Mouse (Mus musculus): Measurements from ENCODE around the gene Fbxo46.
A peak's percentile ranks its signal among the peaks of the same experiment; 100 is the strongest.

The Fbxo46 gene

DNA sequence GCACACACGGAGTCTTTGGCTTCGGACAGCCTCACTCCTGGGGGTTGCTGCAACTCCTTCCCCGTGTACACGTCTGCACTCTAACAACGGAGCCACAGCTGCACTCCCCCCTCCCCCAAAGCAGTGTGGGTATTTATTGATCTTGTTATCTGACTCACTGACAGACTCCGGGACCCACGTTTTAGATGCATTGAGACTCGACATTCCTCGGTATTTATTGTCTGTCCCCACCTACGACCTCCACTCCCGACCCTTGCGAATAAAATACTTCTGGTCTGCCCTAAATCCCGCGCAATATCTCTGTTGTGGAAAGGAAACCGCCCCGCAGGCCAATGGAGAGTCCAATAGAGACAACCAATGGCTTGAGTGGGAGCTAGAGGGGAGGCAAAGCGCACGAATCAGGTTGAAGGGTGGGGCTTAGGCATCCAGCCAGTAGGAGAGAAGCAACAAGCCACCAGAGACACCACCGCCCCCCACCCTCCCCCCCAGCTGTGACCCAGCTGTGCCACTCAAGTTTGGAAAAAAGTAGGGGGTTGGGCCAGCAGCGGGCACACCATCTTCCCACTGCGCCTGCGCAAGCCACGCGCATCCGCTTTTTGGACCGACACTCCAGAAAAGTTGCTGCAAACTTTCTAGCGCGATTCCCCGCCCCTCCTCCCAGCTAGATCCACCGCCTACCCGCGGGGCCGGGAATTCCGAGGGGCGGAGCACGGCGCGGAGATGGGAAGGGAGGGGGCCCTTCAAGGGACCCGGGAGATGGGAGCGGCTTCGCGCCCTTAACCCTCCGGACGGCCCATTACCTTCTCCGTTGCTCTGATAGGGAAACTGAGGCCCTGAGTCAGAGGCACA is 25.9 kb upstream of the Fbxo46 start:
- peak; percentile 92 for DNase-seq

DNA sequence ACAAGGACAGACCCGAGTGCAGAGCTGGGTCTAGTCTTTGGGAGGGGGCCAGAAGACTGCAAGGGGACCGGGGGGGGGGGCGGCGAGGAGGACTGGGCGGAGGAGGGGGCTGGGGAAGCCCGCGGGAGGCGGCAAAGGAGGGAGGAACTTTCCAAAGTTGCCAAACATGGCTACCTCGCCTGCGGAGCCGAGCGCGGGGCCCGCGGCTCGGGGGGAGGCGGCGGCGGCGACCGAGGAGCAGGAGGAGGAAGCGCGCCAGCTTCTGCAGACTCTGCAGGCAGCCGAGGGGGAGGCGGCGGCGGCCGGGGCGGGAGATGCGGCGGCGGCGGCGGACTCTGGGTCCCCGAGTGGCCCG is 25.2 kb upstream of the Fbxo46 start, which contains the start of gene Six5:
Gene Six5 (plus strand): TSS at position 124 of the 355 bp plus-strand sequence.
- DNase-seq = peak; percentile 47

DNA sequence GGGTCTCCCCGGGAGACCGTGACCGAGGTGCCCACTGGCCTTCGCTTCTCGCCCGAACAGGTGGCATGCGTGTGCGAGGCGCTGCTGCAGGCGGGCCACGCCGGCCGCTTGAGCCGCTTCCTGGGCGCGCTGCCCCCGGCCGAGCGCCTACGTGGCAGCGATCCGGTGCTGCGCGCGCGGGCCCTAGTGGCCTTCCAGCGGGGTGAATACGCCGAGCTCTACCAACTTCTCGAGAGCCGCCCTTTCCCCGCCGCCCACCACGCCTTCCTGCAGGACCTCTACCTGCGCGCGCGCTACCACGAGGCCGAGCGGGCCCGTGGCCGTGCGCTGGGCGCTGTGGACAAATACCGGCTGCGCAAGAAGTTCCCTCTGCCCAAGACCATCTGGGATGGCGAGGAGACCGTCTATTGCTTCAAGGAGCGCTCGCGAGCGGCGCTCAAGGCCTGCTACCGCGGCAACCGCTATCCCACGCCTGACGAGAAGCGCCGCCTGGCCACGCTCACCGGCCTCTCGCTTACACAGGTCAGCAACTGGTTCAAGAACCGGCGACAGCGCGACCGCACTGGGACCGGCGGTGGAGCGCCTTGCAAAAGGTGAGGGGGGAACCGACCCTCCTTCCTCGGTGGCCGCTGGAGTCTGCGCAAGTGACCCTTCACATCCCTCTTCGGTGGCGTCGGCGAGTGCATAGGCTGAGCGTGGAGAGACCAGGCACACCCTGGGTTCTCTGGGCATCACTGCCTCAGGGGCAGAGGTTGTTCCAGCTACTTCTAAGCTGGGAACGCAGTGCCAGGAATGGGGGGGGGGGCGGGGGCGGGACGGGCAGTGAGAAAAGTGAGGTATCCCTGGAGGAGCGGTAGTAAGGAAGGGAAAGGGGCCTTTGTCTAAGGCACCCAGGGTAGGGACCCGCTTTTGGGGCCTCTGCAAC is 24.6 kb upstream of the Fbxo46 start:
- peak; percentile 44 for DNase-seq

DNA sequence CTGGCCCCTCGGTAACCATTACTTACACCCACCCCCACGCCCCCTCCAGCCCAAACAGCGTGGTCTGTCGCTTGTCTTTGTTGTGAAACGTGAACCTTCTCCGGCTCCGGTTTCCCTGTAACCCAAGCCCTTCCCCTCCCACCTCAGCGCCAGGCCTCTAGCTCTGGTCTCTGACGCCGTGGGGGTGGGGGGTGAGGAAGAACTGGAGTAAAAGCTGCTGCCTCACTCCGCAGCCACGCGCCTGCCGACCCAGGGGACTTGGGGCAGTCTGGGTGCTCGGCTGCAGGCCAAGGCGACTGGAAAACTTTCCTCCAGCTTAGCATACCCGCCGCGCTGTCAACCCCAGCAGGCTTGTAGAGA is 23.9 kb upstream of the Fbxo46 start:
- peak; percentile 73 for DNase-seq

DNA sequence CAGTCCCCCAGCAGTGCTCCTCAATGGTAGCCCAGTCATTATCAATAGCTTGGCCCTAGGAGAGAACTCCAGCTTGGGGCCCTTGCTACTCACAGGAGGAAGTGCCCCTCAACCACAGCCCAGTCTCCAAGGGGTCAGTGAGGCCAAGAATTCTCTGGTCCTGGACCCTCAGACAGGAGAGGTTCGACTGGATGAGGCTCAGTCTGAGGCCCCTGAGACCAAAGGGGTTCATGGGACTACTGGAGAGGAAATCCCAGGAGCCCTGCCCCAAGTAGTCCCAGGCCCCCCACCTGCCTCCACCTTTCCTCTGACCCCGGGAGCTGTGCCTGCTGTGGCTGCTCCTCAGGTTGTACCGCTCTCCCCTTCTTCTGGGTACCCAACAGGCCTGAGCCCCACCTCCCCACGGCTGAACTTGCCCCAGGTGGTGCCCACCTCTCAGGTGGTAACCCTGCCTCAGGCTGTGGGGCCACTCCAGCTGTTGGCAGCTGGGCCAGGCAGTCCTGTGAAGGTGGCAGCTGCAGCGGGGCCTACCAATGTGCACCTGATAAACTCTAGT is 23.2 kb upstream of the Fbxo46 start:
- no peak for DNase-seq

DNA sequence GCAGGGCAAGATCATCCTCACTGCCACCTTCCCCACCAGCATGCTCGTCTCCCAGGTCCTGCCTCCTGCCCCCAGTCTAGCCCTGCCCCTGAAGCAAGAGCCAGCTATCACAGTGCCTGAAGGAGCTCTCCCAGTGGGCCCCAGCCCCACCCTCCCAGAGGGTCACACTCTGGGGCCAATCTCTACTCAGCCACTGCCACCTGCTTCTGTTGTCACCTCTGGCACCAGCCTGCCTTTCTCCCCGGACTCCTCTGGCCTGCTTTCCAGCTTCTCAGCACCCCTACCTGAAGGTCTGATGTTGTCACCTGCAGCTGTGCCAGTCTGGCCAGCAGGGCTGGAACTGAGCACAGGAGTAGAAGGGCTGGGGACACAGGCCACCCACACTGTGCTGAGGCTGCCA is 22.4 kb upstream of the Fbxo46 start:
- no peak for DNase-seq

DNA sequence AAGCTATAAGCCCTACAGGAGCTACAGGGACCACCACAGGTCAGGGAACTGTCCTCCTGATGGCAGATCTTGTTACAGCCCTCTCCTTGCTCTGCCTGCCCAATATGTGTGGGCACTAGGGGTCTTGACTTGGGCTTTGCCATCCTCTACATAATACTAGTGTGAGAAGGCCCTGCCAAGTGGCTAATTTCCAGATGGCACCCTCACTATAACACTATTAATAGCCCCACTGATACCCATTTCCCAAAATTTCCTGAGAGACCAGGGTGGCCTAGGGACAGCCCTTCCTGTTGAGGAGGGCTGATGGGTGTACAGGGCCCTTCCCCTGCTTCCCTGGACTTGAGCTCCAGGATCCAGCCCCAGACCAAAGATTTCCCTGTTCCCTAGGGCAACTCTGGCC is 21.8 kb upstream of the Fbxo46 start:
- no peak for DNase-seq

DNA sequence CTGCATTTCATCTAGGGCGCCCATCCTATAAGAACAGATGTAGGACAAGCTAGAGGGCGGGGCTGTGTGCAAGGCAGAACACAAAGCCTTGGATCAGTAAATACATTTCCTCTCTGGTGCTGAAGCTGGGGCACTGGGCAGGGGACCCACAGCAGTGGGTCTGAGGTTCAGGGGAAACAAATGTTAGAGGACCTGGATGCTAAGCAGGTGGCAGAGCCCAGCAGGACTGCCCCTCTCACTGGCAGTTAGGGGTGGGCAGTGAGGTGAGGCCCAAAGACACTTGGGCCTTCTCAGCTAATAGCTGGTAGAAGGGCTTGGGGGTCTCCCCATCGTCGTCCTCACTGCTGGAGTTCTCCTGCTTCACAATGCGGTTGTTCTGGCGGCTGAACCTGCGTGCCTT is 20.8 kb upstream of the Fbxo46 start:
- no peak for DNase-seq

DNA sequence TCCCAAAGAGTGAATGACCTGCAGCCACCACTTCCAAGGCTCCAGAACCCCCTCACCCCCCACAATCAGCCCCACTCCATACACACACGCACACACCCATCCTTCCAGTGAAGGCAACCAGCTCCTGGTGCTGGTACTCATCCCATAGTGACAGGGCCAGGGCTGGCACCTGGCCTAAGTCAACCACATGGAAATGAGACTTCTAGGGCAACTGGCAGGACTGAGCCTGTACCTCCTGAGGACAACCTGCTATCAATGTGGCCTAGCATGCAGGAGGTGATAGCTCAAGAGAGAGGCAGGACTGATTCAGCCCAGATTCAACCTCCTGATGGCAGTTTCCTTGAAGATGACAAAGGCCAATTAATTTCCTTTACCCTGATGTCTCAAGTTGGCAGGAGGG is 19.4 kb upstream of the Fbxo46 start:
- no peak for DNase-seq

DNA sequence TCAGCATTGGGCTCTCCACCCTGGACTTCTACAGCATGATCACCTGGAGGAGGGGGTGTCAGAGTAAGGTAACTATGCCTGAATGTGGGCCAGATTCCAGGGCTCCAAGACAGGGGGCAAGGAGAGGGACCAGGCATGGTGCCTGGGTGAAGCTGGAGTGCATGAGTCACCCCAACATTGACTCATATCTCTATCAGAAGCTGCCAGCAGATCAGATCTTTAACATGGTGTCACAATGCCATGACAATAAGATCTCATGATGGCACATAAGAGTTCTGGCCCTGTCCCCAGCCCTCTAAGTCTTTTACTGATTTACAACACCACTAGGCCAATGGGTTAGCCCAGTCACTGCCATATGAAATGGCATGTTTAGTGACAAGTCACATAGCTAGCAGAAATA is 15.9 kb upstream of the Fbxo46 start:
- no peak for DNase-seq

DNA sequence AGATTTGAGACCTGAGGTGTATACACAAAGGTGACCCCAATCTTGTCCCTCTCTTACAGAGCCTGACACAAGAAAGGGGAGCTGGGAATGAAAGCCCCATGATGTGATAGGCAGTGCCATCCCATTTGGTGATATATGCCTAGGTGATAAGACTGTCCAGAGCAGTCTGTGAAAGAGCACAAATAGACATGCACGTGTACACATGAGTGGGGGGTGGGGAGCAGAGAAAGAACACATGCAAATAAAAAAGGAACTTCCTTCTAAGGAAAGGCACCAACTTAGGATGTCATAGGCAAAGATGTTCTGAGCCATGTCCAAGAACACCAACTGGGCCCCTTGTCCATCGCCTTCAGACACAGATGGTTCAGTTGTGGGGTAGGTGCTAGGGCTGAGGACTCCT is 15.2 kb upstream of the Fbxo46 start:
- no peak for DNase-seq

DNA sequence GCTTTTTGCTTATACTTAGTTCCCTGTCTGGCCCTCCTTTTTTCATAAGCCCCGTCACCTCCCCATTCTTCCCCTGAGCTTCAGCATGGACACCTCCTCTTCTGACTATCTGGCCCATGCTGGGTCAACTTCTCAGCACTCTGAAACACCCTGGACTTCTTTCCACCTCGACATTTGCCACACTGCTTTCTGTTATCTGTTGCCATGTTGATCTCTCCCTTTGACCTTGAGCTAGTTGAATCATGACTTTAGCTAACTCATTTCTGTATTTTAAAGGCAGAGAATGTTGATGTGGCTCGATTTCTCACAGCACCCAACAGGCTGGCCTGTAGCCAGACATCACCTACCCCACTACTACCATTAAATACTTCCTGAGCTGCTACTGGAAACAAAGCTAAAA is 12.2 kb upstream of the Fbxo46 start:
- no peak for DNase-seq

DNA sequence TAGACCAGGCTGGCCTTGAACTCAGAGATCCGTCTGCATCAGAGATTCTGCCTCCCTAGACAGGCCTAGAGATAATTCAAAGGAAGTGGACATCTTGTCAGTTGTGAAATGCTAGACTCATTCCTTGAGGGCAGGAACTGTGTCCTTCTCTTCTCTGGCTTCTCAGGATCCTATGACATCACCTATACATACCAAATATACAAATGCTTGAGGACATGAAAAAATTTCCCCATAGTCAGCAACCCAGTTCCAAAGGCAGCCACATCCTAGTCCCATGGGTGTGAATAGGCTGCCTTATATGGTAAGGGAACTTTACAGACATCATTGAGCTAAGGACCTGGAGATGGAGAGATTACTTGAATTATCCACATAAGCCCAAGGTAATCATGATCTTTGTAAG is 10.1 kb upstream of the Fbxo46 start:
- DNase-seq = no peak

DNA sequence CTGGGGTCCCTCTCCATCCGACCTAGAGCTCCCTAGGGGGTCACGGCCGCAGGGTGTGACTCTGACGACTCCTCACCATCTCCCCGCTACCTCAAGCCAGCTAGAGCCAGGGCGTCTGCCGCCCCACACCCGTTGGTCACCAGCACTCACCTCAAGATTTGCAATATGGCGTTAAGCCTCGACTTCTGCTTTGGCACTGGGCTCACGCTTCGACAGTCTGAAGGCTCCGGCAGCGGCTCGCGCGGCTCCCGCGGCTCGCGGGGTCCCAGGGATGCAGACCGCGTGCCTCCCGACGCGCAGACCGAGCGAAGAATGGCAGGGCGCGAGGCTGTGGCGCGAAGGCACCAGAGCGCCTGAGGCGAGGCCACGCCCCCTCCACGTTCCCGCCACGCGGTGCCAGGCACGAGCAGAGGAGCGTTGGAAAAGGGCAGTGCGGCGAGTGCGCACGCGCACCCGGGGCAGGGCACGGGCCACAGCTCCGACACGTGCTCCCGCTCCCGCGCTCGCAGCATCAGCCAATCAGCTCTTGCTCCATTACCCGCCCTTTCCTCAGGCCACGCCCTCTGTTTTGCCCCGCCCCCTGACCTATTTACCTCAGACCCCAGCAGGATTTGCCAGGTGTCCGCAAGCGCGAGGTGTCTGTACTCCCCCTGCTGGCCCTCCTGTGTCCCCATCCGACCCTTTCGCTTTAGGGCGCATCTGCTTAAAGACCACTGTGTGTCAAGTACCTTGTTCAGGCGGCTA is 1.5 kb upstream of the Fbxo46 start, which contains the start of gene Gm4969:
Gene Gm4969 (minus strand): TSS at position 341 of the 744 bp plus-strand sequence.
- DNase-seq = peak; percentile 70

DNA sequence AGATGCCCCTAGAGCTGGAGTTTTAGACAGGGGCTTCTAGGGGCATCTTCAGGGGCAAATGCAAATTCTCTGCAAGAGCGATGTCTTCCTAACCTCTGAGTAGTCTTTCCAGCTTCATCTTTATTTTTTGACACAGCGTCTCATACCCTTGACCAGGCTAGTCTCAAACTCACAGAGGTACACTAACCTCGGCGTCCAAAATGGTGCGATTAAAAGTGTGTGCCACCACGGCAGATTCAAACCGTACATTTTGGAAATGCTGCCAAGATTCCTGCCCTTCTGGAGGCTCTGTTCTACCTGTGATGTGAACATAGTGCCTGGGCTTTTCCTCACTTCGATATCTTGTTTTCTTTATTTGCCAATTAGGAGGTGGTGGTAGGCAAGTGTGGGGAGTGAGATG is 576 bp upstream of the Fbxo46 start:
- no peak for DNase-seq

DNA sequence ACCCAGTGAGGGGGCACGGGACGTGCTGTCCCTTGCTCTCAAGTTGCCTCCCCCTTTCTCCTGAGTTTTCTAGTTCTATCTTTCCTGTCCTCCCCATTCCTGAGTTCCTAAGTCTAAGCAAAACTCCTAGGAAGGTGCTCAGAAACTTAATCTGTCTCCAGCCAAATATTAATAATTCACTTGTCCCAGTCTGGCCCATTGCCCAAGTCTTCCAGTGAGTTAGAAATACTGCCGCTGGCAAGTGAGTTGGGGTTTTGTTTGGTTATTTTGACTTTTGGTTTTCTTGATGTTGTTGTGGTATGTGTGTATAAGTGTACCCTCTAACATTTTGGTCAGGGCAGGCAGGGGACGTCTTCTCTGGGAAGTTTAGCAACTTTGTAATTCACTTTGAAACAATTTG is 2.0 kb downstream of the Fbxo46 start:
- no peak for DNase-seq

DNA sequence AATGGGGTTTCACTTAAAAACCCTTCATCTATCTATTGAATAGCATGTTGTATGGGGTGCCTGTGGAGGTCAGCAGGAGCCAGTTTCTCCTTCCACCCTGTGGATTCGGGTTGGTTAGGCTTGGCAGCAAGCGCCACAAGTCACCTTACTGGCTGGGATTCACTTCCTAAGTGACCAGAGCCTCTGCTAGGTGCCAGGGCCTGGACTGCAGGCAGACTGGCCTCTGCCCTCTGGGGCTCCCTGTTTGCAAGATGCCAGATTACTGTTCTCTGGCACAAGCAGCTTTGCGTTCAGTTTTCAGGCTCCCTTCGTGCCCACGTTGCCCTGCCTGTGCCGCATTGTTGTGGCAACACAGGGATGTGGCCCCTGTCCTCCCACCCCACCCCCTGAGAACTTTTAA is 5.1 kb downstream of the Fbxo46 start:
- DNase-seq = no peak

DNA sequence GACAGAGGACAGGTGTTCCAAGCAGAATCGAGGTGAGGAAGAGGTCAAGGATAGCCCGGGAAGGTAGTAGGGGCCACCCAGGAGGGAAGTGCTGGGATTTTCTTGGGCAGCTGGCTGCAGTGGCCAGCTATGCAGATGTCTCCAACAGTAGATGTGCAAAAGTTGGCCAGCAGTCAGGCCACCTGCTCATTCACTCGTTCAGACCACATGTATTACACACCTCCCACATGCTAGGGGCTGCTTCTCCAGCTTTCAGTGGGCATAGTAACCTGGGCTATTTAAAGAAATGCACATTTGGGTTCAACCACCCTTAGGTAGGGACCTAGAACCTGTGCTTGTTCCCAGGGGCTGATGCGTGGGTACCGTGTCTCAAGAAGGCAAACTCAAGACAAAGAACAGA is 8.1 kb downstream of the Fbxo46 start:
- DNase-seq = no peak

DNA sequence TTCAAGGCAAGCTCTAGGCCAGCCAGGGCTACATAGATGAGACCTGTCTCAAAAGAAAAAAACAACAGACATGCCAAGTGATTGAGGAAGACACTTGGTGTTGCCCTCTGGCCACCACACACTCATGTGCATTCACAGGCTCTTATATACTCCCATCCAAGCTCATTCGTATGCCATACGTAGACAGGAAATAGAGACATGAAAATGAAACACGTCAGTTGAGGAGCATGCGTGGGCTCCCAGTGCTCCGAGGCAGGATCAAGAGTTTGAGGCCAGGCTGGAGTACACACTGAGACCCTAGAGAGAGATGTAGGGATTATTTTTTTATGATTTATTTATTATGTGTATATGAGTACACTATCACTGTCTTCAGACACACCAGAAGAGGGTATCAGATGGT is 9.7 kb downstream of the Fbxo46 start:
- DNase-seq = no peak

DNA sequence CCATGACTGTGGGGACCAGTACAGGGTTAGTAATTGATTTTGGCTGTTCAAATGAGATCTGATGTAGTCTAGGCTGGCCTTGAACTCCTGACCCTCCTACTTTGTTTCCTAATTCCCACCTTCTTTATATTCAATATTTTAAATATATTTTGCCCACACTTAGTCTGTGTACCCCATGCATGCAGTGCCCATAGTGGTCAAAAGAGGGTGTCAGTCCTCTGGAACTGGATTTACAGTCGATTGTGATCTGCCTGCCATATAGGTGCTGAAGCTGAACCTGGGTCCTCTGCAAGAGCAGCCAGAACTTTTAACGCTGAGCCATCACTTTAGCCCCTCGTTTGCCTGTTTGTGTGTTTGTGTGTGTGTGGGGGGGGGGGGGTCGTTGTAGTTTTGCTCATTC is 11.0 kb downstream of the Fbxo46 start:
- no peak for DNase-seq

DNA sequence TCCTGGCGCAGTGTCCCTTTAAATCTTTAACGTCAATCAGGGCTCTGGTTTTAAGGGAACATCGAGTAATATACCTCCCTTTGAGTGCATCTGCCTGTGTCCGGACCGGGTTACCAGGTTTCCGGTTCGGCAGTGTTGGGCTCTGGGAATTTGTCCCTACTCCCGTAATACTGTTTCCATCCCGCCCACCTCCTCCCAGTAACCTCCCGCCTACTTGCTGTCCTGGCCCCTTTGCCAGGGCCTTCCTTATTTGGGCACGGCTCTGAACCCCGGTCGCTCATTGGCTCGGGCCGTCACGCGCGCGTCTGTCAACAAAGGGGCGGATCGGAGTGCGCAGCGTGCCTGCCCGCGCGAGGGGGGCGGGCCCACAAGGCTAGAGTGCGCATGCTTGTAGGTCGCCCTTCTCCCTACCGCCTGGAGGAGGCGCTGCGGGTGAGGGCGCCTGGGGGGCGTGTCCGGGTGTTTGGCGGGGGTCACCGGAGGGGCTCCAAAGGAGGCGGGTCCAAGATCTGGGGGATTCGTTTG is 11.7 kb downstream of the Fbxo46 start:
- DNase-seq = peak; percentile 94

DNA sequence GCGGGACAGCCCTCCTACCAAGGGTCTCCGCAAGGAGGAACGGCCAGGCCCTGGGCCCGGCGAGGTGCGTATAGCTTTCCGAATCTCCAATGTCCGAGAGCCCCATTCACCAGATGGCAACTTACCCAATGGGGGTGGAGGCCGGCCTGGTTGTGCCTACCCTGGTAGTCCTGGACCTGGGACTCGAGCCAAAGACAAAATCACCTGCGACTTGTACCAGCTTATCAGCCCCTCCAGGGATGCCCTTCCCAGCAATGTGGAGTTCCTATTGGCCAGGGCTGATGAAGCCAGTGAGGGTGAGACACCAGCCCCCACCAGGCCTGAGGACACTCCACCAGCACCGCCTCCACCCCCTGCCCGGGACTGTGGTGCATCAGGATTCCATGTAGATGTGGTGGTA is 16.5 kb downstream of the Fbxo46 start:
- DNase-seq = no peak

Data from liver (tissue).